Mouse (Mus musculus) C2C12 (cell line): ENCODE data around the gene Arhgap6.

Source experiments
- CEBPB ChIP-seq: IDR thresholded peaks from one replicate; pipeline ENCODE4 v1.6.1; 2011; ENCODE audit warnings: low read depth, mild to moderate bottlenecking, control low read depth, moderate library complexity
- CTCF ChIP-seq: IDR thresholded peaks from one replicate; pipeline ENCODE4 v1.5.1; 2011; ENCODE audit not compliant: control insufficient read depth, insufficient read depth, insufficient read length
- FOSL1 ChIP-seq: IDR thresholded peaks from one replicate; pipeline ENCODE4 v1.8.0; 2011; ENCODE audit warnings: mild to moderate bottlenecking, low read length; ENCODE audit not compliant: poor library complexity, insufficient read depth, severe bottlenecking
- MAX ChIP-seq: IDR thresholded peaks from one replicate; pipeline ENCODE4 v1.6.1; 2011; ENCODE audit warnings: mild to moderate bottlenecking, control low read depth
- MYOD1 ChIP-seq: IDR thresholded peaks from one replicate; pipeline ENCODE4 v1.6.1; 2011; ENCODE audit warnings: low read depth; ENCODE audit not compliant: control insufficient read depth, insufficient read length
- MYOG ChIP-seq: IDR thresholded peaks from one replicate; pipeline ENCODE4 v1.6.1; 2011; ENCODE audit not compliant: control insufficient read depth, insufficient read length; ENCODE audit errors: extremely low read depth
- USF1 ChIP-seq: IDR thresholded peaks from one replicate; pipeline ENCODE4 v1.6.1; 2011; ENCODE audit warnings: low read depth, mild to moderate bottlenecking, control low read depth, moderate library complexity

- TF ChIP-seq CTCF: no peak
- TF ChIP-seq MAX: no peak
- TF ChIP-seq USF1: no peak
- no peak for TF ChIP-seq MYOD1
- TF ChIP-seq CEBPB: no peak
- no peak for TF ChIP-seq FOSL1
- no peak for TF ChIP-seq MYOG
Observed at GRCm38 (mm10) chrX:168795859-168796848, 1.3 kb downstream of the Arhgap6 start.
